Mouse (Mus musculus): ENCODE measurements around the gene Endou.
A peak's percentile ranks its signal among the peaks of the same experiment; 100 is the strongest.
"Not testable (repeated sequence)": the region's sequence is repeated elsewhere in the genome, so short reads cannot be mapped to it uniquely, and the experiment has no call there.

Endou gene

DNA sequence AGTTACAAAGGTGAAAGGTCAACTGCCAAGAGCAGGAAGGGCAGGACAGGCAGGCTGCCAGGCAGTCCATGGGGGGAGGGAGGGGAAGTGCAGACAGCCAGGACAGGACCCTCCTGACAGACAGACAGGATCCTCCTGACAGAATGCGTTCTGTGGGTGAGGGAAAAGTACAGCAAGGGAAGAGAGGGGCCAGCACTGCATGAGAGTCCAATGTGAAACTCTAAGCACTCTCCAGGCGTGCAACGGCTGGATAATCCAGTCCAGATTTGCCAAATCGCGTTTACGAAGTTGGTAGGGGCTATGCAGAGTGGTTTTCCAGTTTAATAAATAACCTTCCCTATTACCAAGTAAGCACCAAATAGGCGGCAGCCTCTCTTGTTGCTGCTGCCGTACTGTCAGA, 49.1 kb downstream of the Endou start:
- no peak for DNase-seq (ENCODE audit: low spot score)

DNA sequence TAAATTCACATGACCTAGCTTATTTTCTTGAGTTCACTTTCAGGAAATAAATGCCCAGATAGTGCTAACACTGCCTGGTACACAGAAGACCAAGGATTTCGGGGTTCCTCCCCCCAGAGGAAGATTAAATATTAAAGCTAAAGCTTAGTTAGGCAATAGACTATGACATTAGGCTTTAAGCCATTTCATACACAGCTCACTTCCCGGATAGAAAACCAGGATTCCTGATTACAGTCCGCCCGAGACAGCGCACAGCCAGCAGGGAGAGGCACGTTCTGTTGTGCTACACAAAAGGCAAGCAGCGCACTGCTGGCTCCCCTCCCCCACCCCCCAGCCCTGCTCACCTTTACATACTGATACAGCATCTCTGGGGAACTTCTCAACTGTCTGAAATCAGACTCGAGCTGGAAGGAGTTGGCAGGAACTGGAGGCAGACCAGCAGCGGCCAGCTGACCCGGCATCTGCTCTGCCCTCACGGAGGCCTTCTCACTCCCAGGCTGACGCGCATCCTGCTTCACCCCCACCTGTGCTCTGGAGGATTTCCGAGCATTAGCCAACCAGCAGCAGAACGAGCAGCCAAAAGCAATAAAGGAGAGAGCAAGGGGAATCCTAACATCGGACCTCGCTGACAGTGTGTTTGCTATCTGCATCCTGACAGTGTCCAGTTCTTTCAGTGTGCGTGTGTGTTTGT, 51.0 kb downstream of the Endou start:
- no peak for DNase-seq (ENCODE audit: low spot score)

DNA sequence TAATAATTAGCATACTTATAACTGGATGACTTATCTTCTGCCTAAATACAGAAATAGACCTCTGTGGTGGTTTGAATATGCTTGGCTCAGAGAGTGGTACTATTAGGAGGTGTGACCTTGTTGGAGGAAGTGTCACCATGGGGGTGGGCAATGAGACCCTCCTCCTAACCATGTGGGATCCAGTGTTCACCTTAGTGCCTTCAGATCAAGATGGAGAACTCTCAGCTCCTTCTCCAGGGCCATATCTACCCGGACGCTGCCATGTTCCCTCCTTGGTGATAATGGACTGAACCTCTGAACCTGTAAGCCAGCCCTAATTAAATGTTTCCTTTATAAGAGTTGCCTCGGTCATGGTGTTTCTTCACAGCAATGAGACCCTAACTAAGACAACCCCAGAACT, 53.8 kb downstream of the Endou start:
- no peak for DNase-seq (ENCODE audit: low spot score)

DNA sequence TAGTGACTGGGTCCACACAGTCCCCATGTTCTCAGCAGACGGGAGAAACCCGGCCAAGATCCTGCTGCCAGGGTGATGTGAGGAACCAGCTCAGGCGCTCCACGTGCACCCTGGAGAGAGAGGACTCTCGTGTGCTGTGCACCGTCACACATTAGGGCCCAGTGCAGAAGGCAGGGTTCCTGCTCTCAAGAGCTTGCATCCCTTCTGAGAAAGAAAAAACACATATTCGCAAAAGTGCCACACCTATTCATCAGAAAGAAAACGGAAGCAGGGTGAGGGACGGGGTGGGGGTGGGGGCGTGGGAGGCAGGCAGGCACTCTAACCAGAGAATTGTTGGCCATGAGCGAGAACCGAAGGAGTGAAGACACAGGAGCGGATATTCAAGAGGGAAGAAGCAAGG, 55.2 kb downstream of the Endou start:
- DNase-seq (ENCODE audit: low spot score) = no peak

DNA sequence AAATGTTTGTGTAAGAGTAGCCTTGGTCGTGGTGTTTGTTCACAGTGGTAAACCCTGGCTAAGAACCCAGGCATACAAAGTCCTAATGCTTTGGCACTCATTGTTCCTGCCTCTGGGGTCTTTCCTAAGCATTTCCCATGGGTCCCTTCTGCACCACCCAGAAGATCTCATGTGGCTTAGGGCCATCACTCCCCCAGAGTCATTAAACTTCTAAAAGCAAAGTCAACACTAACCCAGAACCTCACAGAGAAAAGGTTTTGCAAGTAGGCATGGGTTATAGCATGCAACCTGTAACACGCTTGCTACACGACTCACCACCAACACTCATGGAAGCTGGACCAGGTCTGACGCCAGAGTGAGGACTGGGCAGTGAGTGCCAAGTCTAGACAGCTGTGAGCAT, 56.7 kb downstream of the Endou start:
- no peak for DNase-seq (ENCODE audit: low spot score)

DNA sequence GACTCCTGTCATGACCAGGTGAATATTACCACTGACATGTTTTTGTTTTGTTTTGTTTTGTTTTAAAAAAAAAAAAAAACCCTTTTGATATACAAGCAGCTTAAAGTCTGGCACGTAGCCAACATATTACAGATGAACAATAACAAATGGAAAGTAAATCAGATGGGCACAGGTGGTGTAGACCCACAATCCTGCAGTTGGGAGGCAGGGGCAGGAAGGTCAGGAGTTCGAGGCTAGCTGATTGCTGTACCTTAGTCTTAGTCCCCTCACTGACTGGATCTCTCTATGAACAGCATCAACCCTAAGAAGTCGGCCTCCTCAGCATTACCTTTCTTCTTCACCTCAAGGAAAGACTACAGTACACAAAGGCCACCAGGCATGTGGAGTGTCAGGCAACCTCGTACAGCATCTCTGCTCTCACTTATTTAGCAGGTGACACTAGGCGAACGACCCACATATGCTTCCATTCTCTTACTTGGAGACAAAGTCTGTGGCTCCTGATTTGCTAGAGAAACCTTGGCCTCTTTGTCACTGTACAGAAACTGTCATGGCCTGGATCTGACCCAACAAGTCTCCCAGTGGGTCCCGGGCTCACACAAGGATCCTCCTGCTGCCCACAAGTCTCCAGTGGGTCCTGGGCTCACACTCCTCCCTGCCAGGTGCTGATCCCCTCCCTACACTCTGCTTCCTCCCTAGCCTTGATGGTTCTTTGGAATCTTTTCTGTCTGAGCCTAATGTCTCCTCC, 57.7 kb downstream of the Endou start:
- DNase-seq (ENCODE audit: low spot score) = no peak

DNA sequence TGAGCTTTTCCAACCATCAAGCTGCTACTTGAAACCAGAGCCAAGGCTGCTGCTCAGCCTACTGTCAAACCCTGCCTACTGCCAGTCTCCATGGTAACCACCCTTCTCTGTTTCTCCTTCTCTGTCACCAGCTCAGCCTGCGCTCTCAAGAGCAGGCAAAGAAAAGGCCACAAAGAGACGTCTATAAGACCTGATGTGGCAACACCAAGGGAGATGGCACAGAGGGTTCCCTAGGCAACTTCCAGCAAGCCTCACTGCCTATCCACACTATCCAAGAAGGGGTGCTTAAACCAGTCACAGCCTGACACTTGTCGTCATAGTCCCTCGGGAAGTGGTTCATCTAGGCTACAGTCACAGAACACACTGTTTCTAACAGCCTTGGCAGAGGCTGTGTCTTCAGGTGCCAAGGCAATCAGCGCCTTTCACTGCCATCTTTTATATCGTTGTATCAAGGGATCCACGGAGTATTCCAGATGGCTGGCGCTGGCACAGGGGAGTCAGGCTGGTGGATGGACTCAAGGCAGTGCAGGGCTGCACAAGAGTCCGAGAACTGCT, 58.9 kb downstream of the Endou start:
- DNase-seq (ENCODE audit: low spot score) = no peak

DNA sequence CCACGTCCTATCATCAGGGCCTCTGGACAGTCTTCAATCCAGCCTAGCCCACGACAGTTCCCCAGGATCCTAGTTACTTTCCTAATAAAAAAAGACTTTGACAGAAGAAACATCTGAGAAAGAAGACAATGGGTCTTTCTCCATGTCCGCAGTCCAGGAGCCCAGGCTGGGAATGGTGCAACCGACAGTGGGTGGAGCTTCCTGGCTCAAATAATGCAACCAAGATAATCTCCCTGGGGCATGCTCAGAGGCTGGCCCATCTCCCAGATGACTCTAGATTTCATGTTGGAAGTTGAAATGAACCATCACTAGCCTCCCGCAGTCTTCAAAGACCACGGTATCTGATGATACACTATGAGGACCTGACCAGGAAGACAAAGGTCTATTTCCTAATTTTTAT, 60.6 kb downstream of the Endou start:
- no peak for DNase-seq (ENCODE audit: low spot score)

DNA sequence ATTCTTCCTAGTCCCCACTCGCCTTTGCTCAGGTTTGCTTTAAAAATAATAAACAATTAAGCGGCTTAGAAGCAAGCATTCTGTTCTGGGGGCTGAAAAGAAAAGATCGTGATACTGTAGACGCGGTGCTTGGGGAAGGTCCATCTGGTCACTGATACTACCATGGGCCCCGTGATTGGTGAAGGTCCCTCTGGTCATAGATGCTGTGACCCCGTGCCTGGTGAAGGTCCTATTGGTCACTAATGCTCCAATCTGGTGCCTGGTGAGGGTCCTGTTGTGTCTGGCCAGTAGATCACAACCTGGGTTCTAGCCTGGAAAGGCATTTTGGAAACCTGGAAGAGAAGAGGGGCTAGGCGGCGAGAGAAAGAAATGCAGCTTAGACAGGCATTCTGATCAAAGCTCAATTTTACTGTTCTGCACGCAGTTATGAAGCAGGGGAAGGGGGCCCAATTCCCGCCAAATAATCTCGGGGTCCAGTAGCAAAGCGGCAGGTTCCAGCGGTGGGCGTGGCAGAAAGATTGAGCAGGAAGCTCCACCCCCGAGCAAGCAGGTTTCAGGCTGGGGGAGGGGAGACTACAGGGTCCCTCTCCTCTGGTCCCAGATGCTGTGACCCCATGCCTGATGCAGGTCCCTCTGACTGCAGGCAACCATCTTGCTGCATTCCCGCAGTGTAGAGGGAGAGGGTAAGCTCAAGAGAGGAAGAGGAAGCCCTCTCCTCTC, 62.8 kb downstream of the Endou start:
- DNase-seq (ENCODE audit: low spot score) = not testable (repeated sequence)

DNA sequence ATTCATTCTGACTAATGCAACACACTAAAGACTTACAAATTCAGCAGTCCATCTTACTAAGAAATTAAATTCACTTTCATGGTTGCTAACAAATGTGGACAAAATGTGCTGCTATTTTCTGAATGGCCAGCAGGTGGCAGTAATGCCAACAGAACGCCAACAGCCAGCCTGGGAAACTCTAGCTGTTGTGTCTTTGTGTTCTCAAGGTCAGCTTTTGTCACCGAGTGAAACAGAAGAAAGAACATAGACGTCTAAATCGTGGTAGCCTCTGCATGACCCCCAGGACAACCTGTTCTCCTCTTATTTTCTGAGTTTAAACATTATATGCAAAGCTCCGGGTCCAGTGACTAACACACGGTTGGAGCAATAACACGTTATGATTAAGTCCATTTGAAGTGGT, 63.7 kb downstream of the Endou start:
- DNase-seq (ENCODE audit: low spot score) = peak; percentile 38

DNA sequence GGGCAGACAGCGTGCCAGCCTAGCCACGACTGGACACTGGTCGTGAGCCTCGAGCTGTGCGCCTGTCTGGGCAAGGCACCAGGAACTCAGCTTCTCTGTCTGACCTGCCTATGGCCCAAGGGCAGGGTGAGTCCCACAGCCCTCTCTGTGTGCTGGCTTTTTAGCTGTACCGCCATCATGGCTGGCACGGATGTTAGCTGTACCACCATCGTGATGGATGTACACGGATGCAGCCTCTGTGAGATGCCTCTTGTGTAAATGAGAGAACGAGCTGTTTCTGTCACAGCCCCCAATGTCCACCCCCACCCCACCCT, 64.7 kb downstream of the Endou start:
- DNase-seq (ENCODE audit: low spot score) = no peak

DNA sequence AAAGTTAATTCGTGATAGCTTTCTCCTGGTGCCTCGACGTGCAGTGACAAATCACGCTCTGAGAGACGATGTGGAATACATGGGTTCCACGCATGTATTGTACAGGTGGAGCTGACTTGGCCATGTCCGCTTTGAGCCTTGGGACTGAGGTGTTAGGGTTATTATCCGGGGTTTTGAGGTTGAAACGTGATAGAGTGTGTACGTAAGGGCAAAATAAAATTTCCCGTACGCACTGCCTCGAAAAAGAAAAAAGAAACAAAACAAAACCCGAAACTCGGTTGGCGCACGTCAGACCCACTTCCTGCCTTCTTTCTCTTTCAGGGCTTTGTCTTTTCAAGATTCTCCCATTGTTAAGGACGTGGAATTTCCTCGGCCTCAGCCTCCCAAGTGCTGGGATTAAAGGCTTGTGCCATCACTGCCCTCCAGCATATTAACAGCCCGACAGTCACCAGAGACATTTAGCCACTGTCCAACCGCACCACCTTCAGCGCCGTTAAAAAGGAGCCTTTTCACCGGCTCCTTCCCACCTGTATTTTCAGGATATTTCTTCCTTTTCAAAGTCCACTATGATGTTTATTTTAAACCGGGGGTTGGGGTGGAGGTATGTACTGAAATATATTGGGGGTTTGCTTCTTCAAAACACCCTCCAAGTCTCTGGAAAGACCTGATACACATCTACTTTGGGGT, 65.2 kb downstream of the Endou start:
- no peak for DNase-seq (ENCODE audit: low spot score)

DNA sequence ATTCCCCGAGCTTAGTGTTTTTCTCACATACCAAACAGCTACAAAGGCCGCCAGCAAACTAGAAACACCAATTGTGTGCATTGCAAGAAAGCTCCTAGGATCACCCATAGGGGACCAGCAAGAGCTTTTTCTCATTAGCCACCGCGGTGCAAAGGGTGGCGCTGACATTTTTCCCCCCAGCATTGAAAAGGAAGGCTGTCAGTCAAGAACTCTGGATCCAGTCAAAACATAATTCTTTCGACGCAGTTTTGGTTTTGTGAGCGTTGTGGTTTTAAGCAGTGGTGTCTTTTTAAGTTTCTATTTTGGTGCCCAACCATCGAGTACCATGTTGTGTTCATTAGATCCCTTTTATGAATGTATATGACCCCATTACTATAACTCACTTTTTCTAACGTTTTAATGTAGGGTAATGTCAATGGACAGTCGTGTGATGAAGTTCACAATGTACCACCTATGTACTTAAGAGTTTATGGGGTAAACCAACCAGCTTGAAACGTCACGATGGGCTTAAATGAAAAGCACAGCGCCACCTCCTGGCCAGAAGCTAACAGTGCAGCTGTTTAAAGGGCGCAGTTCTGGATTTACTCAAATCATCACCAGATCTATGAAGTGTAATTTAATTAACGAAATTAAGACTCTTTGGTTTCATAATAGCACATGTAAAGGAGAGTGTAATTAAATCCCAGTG, 66.0 kb downstream of the Endou start:
- no peak for DNase-seq (ENCODE audit: low spot score)

DNA sequence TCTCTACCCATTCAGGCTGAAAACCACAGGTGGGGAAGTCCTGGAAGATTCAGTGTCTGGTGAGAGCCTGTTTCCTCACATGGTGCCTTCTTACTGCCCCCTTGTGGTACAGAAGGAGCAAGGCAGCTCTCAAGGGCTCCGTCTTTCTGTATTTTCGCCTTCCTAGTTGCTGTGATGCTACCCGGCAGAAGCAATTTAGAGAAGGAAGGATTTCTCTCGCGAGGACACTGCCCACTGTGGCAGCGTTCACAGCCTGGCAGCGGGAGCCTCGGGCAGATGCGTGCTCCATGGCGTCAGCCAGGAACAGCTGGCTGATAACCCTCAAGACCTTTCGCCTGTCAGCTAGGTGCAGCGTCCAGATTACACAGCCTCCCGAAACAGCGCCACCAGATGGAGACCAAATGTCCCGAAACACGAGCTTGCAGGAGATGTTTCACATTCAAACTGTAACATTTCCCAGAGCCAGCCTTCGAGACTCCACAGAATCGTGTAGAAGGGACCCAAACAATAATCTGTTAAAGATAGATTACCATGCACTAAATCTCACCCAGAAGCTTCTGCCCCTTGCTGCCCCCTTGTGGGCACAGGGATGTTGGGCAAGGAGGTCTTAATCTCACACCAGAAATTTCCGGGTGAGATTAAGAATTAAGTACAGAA, 67.3 kb downstream of the Endou start:
- peak; percentile 57 for DNase-seq (ENCODE audit: low spot score)
